Mouse (Mus musculus): ENCODE results near the gene Fap.

Gene Fap

GRCm38 (mm10) chr2:62460231-62460710, 113.6 kb downstream of the Fap start:
- DNase-seq (ENCODE audit: inconsistent ontology term): no peak

GRCm38 (mm10) chr2:62459241-62460174, 114.4 kb downstream of the Fap start:
- DNase-seq (ENCODE audit: inconsistent ontology term): no peak

DNA sequence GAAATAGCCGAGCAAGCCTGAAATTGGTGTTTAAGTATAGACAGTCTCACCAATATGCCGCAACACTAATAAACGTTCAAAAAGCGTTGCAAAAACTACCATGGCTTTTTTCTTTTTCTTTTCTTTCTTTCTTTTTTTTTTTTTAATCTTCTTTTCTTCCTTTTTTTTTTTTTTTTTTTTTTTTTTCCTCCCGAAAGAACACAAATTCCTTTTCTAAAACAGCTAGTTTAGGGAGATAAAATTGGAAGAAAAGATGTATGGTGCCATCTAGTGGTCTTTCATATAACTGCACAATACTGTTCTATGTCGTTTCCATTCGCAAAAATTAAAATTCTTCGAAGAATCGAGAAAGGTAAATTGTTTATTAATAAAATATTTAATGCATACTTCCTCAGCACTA, 115.8 kb downstream of the Fap start:
- peak; percentile 25 for DNase-seq (ENCODE audit: inconsistent ontology term)

- DNase-seq (ENCODE audit: inconsistent ontology term): no peak
Measured at GRCm38 (mm10) chr2:62454991-62455390, 118.9 kb downstream of the Fap start.

GRCm38 (mm10) chr2:62454033-62454432, 119.8 kb downstream of the Fap start:
- no peak for DNase-seq (ENCODE audit: inconsistent ontology term)

All from Muller cell, postnatal 12 days (primary cell).